Mouse (Mus musculus) bone marrow macrophage, adult 2 months (primary cell): ENCODE measurements around the gene Prss33.

Experiments used
- CTCF ChIP-seq: IDR thresholded peaks from 2 replicates; pipeline ENCODE4 v1.5.1; 2012; ENCODE audit warnings: low read depth, mild to moderate bottlenecking, low read length, moderate library complexity
- POLR2A ChIP-seq: IDR thresholded peaks from 2 replicates; pipeline ENCODE4 v1.6.1; 2012; ENCODE audit warnings: mild to moderate bottlenecking, low read depth, low read length, borderline replicate concordance

DNA sequence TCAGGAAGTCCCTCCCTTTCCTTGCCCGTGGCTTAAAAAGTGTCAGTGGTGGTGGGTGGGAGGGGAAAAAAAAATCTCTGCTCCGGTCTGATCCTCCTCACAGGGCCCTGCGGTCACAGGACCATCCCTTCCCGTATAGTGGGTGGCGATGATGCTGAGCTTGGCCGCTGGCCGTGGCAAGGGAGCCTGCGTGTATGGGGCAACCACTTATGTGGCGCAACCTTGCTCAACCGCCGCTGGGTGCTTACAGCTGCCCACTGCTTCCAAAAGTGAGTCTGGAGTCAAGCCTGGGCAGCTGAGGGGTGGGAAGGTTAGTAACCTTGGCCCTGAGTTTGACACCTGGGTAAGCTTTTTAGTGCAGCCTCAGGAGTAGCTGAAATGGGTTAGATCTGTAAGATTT is 32.7 kb upstream of the Prss33 start:
- no peak for TF ChIP-seq CTCF
- TF ChIP-seq POLR2A = no peak
